Mouse (Mus musculus) cerebellum, adult 11 months (tissue): ENCODE results near the gene Cyyr1.
"Not testable (repeated sequence)": the region's sequence is repeated elsewhere in the genome, so short reads cannot be mapped to it uniquely, and the experiment has no call there.

Source experiments
- DNase-seq: peaks from one replicate; pipeline ENCODE4 v3.0.0; 2022

The Cyyr1 gene

GRCm38 (mm10) chr16:85553297-85553696, at the start of gene Cyyr1:
Cyyr1 (minus strand) TSS chr16:85553397.
- DNase-seq: not testable (repeated sequence)

- no peak for DNase-seq
Measured at GRCm38 (mm10) chr16:85588844-85589243, 35.6 kb upstream of the Cyyr1 start.

DNA sequence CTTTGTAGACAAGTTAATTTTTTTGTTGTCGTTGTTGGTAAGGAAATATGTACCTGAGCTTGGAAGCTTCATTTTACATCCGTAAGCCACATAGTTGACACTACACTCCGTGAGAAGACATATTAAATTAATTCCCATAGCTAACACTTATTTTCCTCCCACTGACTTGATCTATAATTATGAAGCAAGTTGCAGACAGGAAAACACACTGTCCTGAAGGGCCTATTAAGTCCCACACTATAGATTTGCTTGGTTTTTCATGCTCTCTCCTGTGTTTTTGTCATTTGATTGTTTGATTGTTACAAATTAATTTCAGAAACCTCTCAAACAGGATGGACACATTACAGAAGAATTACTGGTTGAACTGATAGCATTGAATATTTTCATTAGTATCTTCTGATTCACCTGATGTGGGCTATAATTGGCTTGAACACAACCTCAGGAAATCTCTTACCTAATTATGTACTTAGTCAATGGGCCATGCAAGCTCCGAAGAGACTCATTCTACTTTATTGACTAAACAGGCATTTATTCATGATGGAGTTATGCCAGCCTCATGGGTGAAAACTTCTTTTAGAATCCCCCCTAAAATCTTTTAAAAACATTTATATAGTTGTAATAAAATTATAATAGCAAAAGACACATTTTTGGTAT, 34.5 kb upstream of the Cyyr1 start:
- no peak for DNase-seq

DNA sequence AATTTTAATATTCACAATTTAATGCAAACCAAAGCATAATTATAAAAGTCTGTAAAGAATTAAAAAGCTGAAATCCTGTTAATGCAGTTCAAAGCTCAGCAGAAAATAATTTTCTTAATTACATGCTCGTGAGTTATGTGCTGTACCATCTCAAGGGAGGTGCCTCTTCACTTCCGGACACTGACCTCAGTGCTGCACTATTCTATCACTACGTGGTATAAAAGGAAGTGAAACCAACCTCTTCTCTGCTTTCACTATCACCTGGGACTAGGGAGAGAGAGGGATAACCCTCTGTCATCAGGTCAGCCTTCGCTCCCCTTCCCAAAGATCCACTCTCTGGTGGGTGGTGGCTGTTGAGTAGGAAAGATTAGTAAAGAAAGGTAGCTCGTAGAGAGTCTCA, 13.3 kb upstream of the Cyyr1 start:
- DNase-seq: no peak

- no peak for DNase-seq
Measured at GRCm38 (mm10) chr16:85553838-85554237, 641 bp upstream of the Cyyr1 start.

DNA sequence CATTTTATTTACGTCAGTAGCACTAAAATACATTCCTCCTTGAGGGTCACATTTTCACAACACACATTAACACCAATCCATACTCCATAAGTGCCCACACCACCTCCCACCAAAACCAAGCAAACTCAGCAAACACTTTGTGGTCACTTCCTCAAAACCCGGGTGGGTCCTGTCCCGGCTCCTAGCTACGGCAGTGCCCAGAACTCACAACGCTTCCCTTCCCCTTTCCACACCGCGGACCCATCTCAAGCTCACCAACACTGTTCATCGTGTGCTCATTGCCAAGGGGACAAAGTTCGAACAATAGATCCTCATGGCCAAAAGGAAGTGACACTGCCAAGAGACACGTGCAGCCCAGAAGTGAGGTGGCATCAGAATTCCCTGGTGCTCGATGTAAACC, 1.2 kb downstream of the Cyyr1 start:
- DNase-seq: not testable (repeated sequence)

GRCm38 (mm10) chr16:85549971-85550567, 3.1 kb downstream of the Cyyr1 start:
- DNase-seq: no peak

- DNase-seq: no peak
Measured at GRCm38 (mm10) chr16:85546519-85546918, 6.7 kb downstream of the Cyyr1 start.

DNA sequence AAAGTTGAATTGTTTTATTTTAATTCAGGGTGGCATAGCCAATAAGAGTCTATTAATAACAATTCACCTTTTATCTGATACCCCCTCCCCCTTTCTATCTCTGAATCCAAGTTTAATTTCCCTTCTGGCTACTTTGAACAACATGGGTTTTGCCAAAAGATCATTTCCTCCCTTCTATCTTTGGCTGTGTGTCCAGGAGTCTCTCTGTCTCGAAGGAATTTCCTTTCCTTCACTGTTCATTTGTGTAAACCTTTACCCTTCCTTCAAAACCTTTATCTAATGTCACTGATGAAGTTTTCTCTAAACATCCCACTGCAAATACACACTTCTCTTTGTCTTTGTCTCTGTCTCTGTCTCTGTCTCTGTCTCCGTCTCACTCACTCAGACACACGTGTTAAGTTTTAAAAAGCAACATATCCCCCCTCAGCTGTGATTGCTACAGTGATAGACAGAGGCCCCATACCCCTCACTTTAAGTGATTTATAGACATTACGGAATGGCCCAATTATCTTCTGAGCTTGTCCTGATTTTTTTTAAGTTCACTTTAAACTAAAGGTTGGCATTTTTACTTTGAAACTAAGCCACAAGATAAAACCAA, 11.4 kb downstream of the Cyyr1 start:
- DNase-seq: no peak

GRCm38 (mm10) chr16:85541023-85541422, 12.2 kb downstream of the Cyyr1 start:
- DNase-seq: no peak

DNA sequence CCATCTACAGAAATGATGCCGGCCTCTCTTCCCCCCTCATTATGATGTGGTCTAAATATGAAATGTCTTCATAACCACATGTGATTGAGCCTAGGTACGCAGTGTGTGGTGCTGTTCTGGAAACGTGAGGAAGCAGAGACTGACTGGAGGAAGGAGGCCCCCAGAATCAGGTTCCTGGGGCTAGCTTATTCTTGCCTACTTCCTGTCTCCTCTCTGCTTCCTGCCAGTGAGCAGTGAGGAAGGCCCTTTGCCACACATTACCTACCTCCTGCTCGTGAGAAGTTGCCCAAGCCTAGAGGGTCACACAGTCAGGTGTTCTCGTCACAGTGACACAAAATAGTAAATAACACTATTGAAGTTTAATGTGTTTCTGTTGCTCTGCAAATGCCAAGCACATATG, 14.8 kb downstream of the Cyyr1 start:
- no peak for DNase-seq

- DNase-seq: no peak
Measured at GRCm38 (mm10) chr16:85536075-85536474, 17.1 kb downstream of the Cyyr1 start.

DNA sequence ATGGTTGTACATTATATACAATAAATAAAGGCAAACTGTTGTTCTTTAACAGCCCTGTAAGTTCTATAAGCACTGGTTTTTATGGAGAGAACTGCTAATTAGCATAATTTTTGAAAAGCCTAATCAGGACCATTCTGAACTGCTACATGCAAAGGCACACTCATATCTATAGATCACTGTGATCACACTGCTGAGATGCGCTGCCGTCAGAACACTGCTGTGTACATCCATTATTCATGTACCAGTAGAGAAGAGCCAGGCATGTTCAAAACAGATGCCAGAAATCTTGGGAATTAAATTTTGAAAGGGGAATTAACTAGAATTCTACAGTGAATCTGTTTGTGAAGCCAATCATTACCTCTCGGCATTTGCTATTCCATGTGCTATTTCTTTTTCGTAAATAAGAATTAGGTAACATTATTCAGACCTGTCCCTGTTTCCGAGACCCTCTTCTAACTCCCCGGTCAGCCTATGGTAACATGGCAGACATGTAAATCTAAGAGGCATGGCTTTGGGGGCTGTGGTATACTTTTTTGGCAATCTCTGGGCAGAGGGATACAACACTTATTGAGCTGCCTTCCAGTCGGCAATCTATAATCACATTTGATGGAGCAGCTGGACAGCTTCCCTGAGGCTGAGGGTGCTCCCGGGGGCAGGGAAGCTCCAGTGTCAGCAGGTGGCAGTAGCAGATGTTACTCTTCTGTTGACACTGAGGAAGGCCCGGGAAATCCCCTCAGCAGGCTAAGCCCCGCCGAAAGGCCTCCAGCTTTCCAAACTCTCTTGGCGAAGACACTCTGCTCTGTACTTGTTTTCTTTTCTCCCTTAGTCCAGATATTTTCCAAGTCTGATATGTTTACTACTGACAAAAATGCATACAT, 25.2 kb downstream of the Cyyr1 start:
- no peak for DNase-seq

DNA sequence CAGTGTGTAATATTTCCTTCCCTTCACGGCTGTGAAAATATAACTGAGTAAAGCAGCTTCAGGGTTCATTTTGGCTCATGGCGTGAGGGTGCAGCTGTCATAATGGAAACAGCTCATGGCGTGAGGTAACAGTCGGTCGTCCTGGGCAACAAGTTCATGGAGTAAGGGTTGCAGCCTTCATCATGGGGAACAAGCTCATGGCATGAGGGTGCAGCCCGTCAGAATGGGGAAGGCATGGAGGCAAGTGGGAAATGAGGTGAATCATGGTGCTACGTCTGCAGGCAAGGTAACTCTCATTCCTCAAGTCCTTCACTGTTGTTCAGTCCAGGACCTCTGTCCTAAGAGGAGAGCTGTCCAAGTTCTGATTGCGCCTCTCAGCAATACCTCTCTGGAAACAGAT, 28.6 kb downstream of the Cyyr1 start:
- no peak for DNase-seq

DNA sequence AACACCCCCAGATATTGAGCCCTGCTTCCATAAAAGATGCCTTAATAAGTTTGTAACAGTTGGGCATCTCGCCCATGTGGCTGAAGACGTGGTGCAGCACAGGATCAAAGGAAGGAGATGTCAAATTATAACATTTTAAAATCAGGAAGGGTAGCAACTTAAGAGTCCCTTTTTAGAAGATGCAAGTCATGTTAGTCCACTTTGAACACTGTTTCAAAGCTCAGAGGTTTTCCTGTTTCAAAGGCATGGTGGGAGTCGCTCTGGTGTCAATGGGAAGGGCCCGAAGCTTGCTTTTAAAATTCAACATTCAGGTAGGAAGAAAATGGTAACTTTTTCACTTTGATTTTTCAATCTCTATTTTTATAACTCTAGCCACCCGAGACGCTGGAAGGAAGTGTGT, 45.9 kb downstream of the Cyyr1 start:
- no peak for DNase-seq

- no peak for DNase-seq
Measured at GRCm38 (mm10) chr16:85505108-85505507, 48.1 kb downstream of the Cyyr1 start.

- no peak for DNase-seq
Measured at GRCm38 (mm10) chr16:85503416-85503815, 49.8 kb downstream of the Cyyr1 start.

GRCm38 (mm10) chr16:85495837-85496236, 57.4 kb downstream of the Cyyr1 start:
- no peak for DNase-seq

DNA sequence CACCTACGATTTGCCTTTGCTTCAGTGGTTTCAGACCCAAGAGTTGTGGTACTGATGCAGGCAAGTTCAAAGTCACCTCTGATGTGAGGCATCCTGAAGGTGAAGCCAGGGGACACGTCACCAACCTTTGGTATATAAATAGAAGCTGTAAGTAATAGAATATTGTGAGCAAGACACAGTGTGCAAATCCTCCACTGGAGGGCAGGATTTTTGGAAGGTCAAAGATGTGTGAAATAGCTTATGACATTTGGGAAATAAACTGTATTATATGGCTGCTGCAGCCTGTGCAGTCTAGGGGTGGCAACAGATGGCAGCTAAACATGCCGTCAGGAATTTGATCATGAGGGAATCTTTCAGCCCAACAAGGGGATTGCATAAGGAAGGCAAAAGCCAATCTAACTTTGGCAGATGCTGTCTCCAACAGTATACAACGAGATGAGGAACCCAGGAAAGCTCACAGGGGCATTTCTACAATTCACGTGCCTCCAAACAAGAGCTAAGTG, 65.0 kb downstream of the Cyyr1 start:
- DNase-seq: no peak

- no peak for DNase-seq
Measured at GRCm38 (mm10) chr16:85487266-85487665, 65.9 kb downstream of the Cyyr1 start.

GRCm38 (mm10) chr16:85484557-85484956, 68.6 kb downstream of the Cyyr1 start:
- DNase-seq: no peak

DNA sequence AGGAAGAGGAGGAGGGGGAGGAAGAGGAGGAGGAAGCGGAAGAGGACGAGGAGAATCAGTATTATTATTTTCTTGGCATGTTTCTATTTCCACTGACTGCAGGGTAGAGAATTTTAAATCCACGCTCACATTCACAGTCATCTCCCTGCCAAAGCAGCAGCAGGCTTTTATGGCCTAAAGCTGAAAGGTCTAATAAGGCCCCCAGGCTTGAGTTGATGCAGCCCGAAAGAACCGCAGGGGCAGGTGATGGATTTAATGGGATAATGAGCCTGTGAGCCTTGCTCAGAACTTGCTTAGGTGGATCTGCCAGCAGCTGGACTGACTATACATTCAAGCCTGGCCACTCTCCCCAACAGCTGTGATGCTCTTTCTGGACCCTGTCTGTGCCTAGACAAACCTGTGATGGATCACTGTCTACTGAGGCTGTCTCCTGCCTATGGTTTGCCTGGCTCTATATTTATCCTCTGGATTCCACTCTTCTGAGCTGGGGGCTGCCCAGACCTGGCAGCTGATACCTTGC, 78.6 kb downstream of the Cyyr1 start:
- DNase-seq: no peak

DNA sequence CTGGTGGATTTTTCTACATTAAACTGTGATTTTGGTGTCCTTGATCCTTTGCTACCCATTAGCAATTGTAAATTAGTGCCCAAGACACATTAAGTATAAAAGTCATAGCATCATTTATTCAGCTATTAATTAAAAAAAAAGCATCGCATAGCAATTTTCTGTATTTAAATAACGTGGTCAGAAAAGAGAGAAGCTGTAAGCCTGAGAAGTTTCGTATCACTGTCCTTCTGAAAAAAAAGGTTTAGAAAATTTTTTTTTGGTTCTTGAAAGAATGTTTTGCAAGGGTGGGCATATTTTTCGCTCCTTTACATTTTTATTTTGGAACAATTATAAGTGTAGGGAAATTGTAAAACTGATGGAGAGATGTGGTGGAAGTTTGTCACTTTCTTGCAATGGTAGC, 83.1 kb downstream of the Cyyr1 start:
- no peak for DNase-seq
